Mouse (Mus musculus): ENCODE data around the gene Sept9. TPM values are rescaled to one million over a fixed set of nuclear protein-coding genes. Genes with fewer than 3 reads are reported as not detected.

The Sept9 gene
- polyA plus RNA-seq, 1 experiment from 2014 or later: 40.8 TPM

DNA sequence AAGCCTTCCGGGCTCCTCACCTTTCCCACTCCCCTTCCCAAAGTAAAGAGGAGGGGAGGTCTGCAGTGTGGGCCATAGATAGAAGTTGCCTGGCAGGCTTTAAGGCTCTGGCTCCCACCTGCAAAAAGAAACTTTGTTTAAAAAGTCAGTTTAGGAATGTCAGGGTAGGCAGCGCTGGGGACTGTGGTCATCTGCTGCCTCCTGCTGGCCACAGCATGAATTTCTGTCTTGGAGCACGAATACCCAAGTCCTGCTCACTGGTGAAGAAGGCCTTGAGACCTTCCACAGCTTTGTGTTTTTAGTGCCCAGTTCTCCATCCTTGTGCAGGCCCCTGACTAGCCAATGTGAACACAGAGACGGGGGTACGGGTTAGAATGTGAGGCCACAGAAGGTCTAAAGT is 160.4 kb downstream of the Sept9 start:
- H3K36me3 ChIP-seq (ENCODE audit: control insufficient read depth, insufficient read depth): peaks cover 27% of the 10 kb centered on the region
- no peaks in the 10 kb centered on the region for H3K27me3 ChIP-seq (ENCODE audit: control insufficient read depth, insufficient read depth, low read depth, low read length)
- H3K9me3 ChIP-seq (replicated peaks; ENCODE audit: control insufficient read depth, low read length): no peaks in the 10 kb centered on the region
- no peak overlapping the region for H3K4me2 ChIP-seq (ENCODE audit: low read depth, low read length)
- H3K27ac ChIP-seq (ENCODE audit: low read length): no peak overlapping the region
- no peak overlapping the region for H3K9ac ChIP-seq (ENCODE audit: low read depth, low read length)
- ATAC-seq (ENCODE audit: low read depth): no peak
- no peaks in the 10 kb centered on the region for H3K4me1 ChIP-seq (ENCODE audit: control insufficient read depth, low read depth, low read length)
- WGBS (ENCODE audit: insufficient replicate concordance): 56% methylated on average over 5 of the region's 5 CpGs
- H3K4me3 ChIP-seq (ENCODE audit: low read depth, low read length): no peak overlapping the region

DNA sequence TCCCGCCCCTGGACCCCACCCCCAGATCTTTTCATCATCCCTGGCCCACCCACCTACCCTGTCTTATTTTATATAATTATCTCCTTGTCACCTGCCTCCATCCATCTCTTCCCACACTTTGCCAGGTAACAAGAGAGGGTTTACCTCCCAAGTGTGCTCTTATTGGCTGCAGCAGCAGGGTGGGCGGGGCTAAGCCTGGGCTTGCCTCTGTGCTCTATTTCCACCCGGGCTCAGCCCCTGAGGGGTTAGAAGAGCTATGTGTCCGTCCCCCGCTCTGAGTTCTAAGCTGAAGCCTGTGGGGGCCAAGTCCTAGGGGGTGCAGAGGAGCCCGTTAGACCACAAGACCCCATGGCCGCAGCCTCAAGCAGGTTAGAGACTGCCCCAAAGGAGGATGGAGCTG is 161.1 kb downstream of the Sept9 start:
- ATAC-seq (ENCODE audit: low read depth): no peak
- Histone ChIP-seq H3K27ac (ENCODE audit: low read length) (no peak overlapping the region), H3K4me3 (ENCODE audit: low read depth, low read length) (no peak overlapping the region), H3K4me1 (ENCODE audit: control insufficient read depth, low read depth, low read length) (no peaks in the 10 kb centered on the region), H3K9ac (ENCODE audit: low read depth, low read length) (no peak overlapping the region), H3K4me2 (ENCODE audit: low read depth, low read length) (no peak overlapping the region), H3K36me3 (ENCODE audit: control insufficient read depth, insufficient read depth) (peaks cover 20% of the 10 kb centered on the region), H3K9me3 (replicated peaks; ENCODE audit: control insufficient read depth, low read length) (no peaks in the 10 kb centered on the region), H3K27me3 (ENCODE audit: control insufficient read depth, insufficient read depth, low read depth, low read length) (no peaks in the 10 kb centered on the region)
- 68% methylated on average over 7 of the region's 7 CpGs for WGBS (ENCODE audit: insufficient replicate concordance)

DNA sequence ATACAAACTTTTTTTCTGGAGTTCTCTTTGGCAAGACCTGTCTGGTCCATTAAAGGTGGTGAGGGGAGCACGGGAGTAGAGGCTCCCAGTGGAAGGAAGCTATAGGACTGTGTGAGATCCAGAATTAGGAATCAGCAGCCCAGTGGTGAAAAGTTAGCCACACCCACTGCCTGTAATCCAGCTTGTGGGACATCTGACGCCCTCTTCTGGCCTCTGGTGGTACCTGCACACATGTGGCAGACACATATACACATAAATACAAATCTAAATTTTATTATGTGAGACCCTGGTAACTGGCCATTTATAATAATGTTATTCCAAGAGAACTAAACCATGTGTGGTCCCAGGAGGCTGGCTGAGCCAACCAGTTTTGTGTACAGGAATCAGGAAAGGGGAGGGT is 162.8 kb downstream of the Sept9 start:
- H3K27ac ChIP-seq (ENCODE audit: low read length): no peak overlapping the region
- H3K4me2 ChIP-seq (ENCODE audit: low read depth, low read length): no peak overlapping the region
- no peak overlapping the region for H3K9ac ChIP-seq (ENCODE audit: low read depth, low read length)
- no peak for ATAC-seq (ENCODE audit: low read depth)
- no peaks in the 10 kb centered on the region for H3K27me3 ChIP-seq (ENCODE audit: control insufficient read depth, insufficient read depth, low read depth, low read length)
- 77% methylated on average over 2 of the region's 2 CpGs for WGBS (ENCODE audit: insufficient replicate concordance)
- H3K4me1 ChIP-seq (ENCODE audit: control insufficient read depth, low read depth, low read length): no peaks in the 10 kb centered on the region
- no peak overlapping the region for H3K4me3 ChIP-seq (ENCODE audit: low read depth, low read length)
- H3K9me3 ChIP-seq (replicated peaks; ENCODE audit: control insufficient read depth, low read length): no peaks in the 10 kb centered on the region
- H3K36me3 ChIP-seq (ENCODE audit: control insufficient read depth, insufficient read depth): peaks cover 16% of the 10 kb centered on the region

DNA sequence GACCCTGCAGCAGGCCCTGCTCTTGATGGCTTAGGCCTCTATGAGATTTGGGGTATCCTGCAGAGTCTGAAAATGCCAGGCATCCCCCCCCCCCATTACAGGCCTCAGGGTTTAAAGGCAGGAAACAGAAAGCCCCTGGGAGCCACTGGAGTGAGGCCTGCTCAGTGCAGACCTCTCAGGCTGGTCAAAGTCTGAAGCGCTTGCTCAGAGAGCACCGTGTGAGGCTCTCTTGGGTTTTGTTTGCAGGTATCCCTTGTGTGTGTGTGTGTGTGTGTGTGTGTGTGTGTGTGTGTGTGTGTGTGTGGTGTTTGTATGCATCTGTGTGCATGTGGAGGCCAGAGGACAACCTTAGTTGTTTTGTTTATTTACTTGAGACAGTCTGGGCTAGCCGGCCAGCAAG is 164.5 kb downstream of the Sept9 start:
- H3K4me1 ChIP-seq (ENCODE audit: control insufficient read depth, low read depth, low read length): no peaks in the 10 kb centered on the region
- no peak overlapping the region for H3K9ac ChIP-seq (ENCODE audit: low read depth, low read length)
- H3K27ac ChIP-seq (ENCODE audit: low read length): no peak overlapping the region
- peak; percentile 59 for ATAC-seq (ENCODE audit: low read depth)
- 66% methylated on average over 3 of the region's 3 CpGs for WGBS (ENCODE audit: insufficient replicate concordance)
- H3K4me2 ChIP-seq (ENCODE audit: low read depth, low read length): no peak overlapping the region
- no peaks in the 10 kb centered on the region for H3K27me3 ChIP-seq (ENCODE audit: control insufficient read depth, insufficient read depth, low read depth, low read length)
- no peak overlapping the region for H3K4me3 ChIP-seq (ENCODE audit: low read depth, low read length)
- no peaks in the 10 kb centered on the region for H3K9me3 ChIP-seq (replicated peaks; ENCODE audit: control insufficient read depth, low read length)
- peaks cover 16% of the 10 kb centered on the region for H3K36me3 ChIP-seq (ENCODE audit: control insufficient read depth, insufficient read depth)

DNA sequence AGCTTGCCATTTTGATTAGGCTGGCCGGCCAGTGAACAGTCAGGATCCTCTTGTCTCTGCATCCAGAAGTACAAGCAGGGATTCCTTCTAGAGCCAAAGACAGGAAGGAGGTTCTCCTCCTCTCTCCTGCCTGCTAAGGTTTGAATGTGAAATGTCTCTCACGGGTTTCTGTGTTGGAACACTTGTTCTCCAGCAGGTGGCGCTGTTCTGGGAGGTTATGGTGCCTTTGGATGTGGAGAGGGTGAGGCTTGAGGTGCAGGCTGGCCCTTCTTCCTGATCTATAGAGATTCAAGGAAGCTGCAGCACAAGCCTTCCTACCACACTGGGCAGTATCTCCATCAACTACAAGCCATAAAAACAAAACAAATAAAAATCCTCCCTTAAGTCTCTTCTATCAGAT is 167.0 kb downstream of the Sept9 start:
- Histone ChIP-seq H3K9ac (ENCODE audit: low read depth, low read length) (no peak overlapping the region), H3K4me3 (ENCODE audit: low read depth, low read length) (no peak overlapping the region), H3K4me1 (ENCODE audit: control insufficient read depth, low read depth, low read length) (no peaks in the 10 kb centered on the region), H3K4me2 (ENCODE audit: low read depth, low read length) (no peak overlapping the region), H3K9me3 (replicated peaks; ENCODE audit: control insufficient read depth, low read length) (no peaks in the 10 kb centered on the region), H3K27ac (ENCODE audit: low read length) (no peak overlapping the region), H3K27me3 (ENCODE audit: control insufficient read depth, insufficient read depth, low read depth, low read length) (no peaks in the 10 kb centered on the region), H3K36me3 (ENCODE audit: control insufficient read depth, insufficient read depth) (peaks cover 10% of the 10 kb centered on the region)
- ATAC-seq (ENCODE audit: low read depth): no peak
- WGBS (ENCODE audit: insufficient replicate concordance): 21% methylated on average over 3 of the region's 3 CpGs

DNA sequence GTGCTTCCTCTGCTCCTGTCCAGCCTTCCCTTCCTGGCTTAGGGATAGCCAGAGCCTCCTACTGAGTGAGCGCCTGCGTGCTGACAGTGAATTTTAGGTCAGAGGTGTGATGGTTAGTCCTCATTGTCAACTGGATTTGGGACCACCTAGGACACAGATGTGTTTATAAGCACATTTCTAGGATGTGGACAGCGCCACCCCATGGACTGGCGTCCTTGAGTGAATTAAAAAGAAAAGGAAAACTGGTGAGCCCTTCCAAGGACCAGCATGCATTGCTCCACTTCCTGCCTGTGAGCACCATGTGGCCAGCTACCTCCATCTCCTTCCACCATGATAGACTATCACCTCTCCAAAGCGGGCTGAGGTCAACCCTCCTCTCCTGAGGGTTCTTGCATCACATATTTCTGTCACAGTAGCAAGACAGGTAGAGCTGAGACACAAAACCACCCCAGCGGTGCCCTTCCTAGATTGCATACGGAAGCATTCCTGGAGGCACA is 167.4 kb downstream of the Sept9 start:
- no peaks in the 10 kb centered on the region for H3K9me3 ChIP-seq (replicated peaks; ENCODE audit: control insufficient read depth, low read length)
- H3K4me1 ChIP-seq (ENCODE audit: control insufficient read depth, low read depth, low read length): no peaks in the 10 kb centered on the region
- no peak overlapping the region for H3K9ac ChIP-seq (ENCODE audit: low read depth, low read length)
- no peak overlapping the region for H3K27ac ChIP-seq (ENCODE audit: low read length)
- H3K36me3 ChIP-seq (ENCODE audit: control insufficient read depth, insufficient read depth): peaks cover 5% of the 10 kb centered on the region
- H3K27me3 ChIP-seq (ENCODE audit: control insufficient read depth, insufficient read depth, low read depth, low read length): no peaks in the 10 kb centered on the region
- H3K4me2 ChIP-seq (ENCODE audit: low read depth, low read length): no peak overlapping the region
- ATAC-seq (ENCODE audit: low read depth): no peak
- H3K4me3 ChIP-seq (ENCODE audit: low read depth, low read length): no peak overlapping the region
- WGBS (ENCODE audit: insufficient replicate concordance): 63% methylated on average over 7 of the region's 7 CpGs

DNA sequence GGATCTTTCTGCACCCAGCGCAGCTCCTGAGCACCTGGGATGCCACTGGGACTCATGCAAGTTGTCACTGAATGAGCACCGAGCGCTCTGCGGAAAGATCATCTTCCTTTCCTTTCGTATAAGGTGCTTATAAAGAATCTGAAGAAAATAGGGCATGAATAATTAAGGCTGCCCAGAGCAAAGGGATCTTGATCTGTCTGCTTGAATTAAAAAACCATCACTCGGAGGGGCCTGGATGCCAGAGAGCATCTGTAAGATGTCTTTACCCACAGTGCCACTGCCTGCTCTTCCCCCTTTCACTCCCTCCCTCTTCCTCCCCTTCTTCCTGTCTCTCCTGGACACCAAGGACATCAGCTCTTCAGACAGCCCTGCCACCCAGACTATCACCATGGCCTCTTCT is 168.5 kb downstream of the Sept9 start:
- ATAC-seq (ENCODE audit: low read depth): no peak
- WGBS (ENCODE audit: insufficient replicate concordance): 71% methylated on average over 6 of the region's 6 CpGs

DNA sequence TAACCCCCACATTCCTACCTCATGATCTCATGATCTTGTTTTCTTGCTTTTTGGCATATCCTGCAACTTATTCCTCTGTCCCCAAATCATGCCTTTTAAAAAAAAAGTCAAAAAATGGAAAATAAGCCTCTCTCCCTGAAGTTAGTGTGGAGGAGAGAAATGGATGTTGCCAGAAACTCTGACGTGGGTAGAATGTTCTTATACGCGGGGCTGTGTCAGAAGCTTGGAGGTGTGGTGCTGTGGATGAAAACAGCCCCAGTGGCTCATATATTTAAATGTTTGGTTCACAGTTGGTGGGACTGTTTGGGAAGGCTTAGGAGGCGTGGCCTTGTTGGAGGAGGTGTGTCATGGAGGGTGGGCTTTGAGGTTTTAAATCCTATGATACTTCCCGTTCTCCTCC is 169.9 kb downstream of the Sept9 start:
- 73% methylated on average over 5 of the region's 5 CpGs for WGBS (ENCODE audit: insufficient replicate concordance)
- H3K9me3 ChIP-seq (replicated peaks; ENCODE audit: control insufficient read depth, low read length): no peaks in the 10 kb centered on the region

More for the DNA sequence above, 168.5 kb downstream of the Sept9 start:
- no peak overlapping the region for H3K9ac ChIP-seq (ENCODE audit: low read depth, low read length)
- H3K4me2 ChIP-seq (ENCODE audit: low read depth, low read length): no peak overlapping the region
- H3K27ac ChIP-seq (ENCODE audit: low read length): no peak overlapping the region
- no peaks in the 10 kb centered on the region for H3K4me1 ChIP-seq (ENCODE audit: control insufficient read depth, low read depth, low read length)
- H3K9me3 ChIP-seq (replicated peaks; ENCODE audit: control insufficient read depth, low read length): no peaks in the 10 kb centered on the region
- H3K4me3 ChIP-seq (ENCODE audit: low read depth, low read length): no peak overlapping the region
- no peaks in the 10 kb centered on the region for H3K27me3 ChIP-seq (ENCODE audit: control insufficient read depth, insufficient read depth, low read depth, low read length)
- H3K36me3 ChIP-seq (ENCODE audit: control insufficient read depth, insufficient read depth): no peaks in the 10 kb centered on the region

DNA sequence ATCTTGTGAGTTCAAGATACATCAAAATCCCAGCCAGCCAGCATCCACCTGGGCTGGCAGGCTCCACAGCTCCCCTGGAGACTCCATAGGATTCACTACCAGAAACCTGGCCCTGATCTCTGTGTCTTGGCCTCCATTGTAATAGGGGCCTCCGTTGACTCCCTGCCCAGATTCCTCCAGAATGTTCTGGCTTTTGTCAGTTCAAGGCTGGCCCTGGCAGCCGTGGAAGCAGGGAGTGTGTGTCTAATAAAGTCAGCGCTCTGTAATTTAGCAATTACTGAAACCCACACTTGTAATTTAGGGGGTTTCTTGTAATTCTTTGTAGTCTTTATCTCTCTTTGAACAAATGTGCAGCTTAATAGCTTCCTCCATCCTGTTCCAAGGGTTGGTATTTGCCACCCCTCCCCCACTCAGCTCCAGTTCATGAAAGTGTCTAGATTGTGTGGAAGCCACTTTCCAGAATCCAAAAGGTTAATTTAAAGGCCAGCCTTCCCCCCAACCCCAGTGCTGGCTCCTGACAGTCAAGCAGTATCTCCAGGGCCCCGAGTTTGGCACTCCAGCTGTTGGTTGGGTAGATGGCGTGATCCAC is 170.9 kb downstream of the Sept9 start:
- Histone ChIP-seq H3K36me3 (ENCODE audit: control insufficient read depth, insufficient read depth) (no peaks in the 10 kb centered on the region), H3K4me1 (ENCODE audit: control insufficient read depth, low read depth, low read length) (no peaks in the 10 kb centered on the region), H3K27me3 (ENCODE audit: control insufficient read depth, insufficient read depth, low read depth, low read length) (no peaks in the 10 kb centered on the region), H3K4me3 (ENCODE audit: low read depth, low read length) (no peak overlapping the region), H3K27ac (ENCODE audit: low read length) (no peak overlapping the region), H3K9me3 (replicated peaks; ENCODE audit: control insufficient read depth, low read length) (no peaks in the 10 kb centered on the region), H3K4me2 (ENCODE audit: low read depth, low read length) (no peak overlapping the region), H3K9ac (ENCODE audit: low read depth, low read length) (no peak overlapping the region)
- no peak for ATAC-seq (ENCODE audit: low read depth)
- 45% methylated on average over 5 of the region's 5 CpGs for WGBS (ENCODE audit: insufficient replicate concordance)

More for the DNA sequence above, 169.9 kb downstream of the Sept9 start:
- Histone ChIP-seq H3K4me2 (ENCODE audit: low read depth, low read length) (no peak overlapping the region), H3K4me3 (ENCODE audit: low read depth, low read length) (no peak overlapping the region), H3K4me1 (ENCODE audit: control insufficient read depth, low read depth, low read length) (no peaks in the 10 kb centered on the region), H3K36me3 (ENCODE audit: control insufficient read depth, insufficient read depth) (no peaks in the 10 kb centered on the region), H3K27ac (ENCODE audit: low read length) (no peak overlapping the region), H3K27me3 (ENCODE audit: control insufficient read depth, insufficient read depth, low read depth, low read length) (no peaks in the 10 kb centered on the region), H3K9ac (ENCODE audit: low read depth, low read length) (no peak overlapping the region)
- no peak for ATAC-seq (ENCODE audit: low read depth)

Measured in liver, embryonic 16.5 days (tissue).